Mouse (Mus musculus): Measurements from ENCODE around the gene Snapc5. TPM values are rescaled to one million over a fixed set of nuclear protein-coding genes. Genes with fewer than 3 reads are reported as not detected.
A peak's percentile ranks its signal among the peaks of the same experiment; 100 is the strongest.

Snapc5 gene
- polyA plus RNA-seq, 1 experiment: 37.1 TPM

- Histone ChIP-seq H3K4me3 (ENCODE audit: low read depth, low read length) (peak overlapping the region; percentile 95), H3K27me3 (ENCODE audit: control insufficient read depth, insufficient read depth, low read length, poor library complexity, severe bottlenecking) (no peaks in the 10 kb centered on the region), H3K9ac (ENCODE audit: low read depth, poor library complexity, severe bottlenecking) (peak overlapping the region; percentile 97), H3K9me3 (replicated peaks; ENCODE audit: control insufficient read depth, insufficient read depth, low read length, poor library complexity, severe bottlenecking) (no peaks in the 10 kb centered on the region), H3K36me3 (ENCODE audit: control insufficient read depth, insufficient read depth, low read length, poor library complexity, severe bottlenecking) (peaks cover 46% of the 10 kb centered on the region), H3K27ac (ENCODE audit: insufficient read depth, low read length) (peak overlapping the region; percentile 70; the same call in 1 of the 2 replicates), H3K4me1 (ENCODE audit: control insufficient read depth, insufficient read depth, low read length) (no peaks in the 10 kb centered on the region)
- TF ChIP-seq CTCF (IDR thresholded peaks at IDR 0.05; ENCODE audit: low read depth, low read length): no peak
- no peak for TF ChIP-seq POLR2A (IDR thresholded peaks at IDR 0.05; ENCODE audit: insufficient read depth, low read length)
- TF ChIP-seq EP300 (IDR thresholded peaks at IDR 0.05; ENCODE audit: insufficient read depth, low read depth, low read length): no peak
Observed at GRCm38 (mm10) chr9:64172145-64172815, 6.8 kb upstream of the Snapc5 start.

GRCm38 (mm10) chr9:64172816-64173665, 6.0 kb upstream of the Snapc5 start, which contains the start of the genes Zwilch and Rpl4:
Gene Zwilch (minus strand): TSS chr9:64173104.
Gene Rpl4 (plus strand): TSS chr9:64173375.
- Histone ChIP-seq H3K9ac (ENCODE audit: low read depth, poor library complexity, severe bottlenecking) (peak within 1 kb of the TSS; percentile 97), H3K4me1 (ENCODE audit: control insufficient read depth, insufficient read depth, low read length) (no peaks in the 10 kb centered on the region), H3K4me3 (ENCODE audit: low read depth, low read length) (peak within 1 kb of the TSS; percentile 95), H3K27me3 (ENCODE audit: control insufficient read depth, insufficient read depth, low read length, poor library complexity, severe bottlenecking) (no peaks in the 10 kb centered on the region), H3K27ac (ENCODE audit: insufficient read depth, low read length) (peak within 1 kb of the TSS; percentile 70), H3K36me3 (ENCODE audit: control insufficient read depth, insufficient read depth, low read length, poor library complexity, severe bottlenecking) (peaks cover 47% of the 10 kb centered on the region), H3K9me3 (replicated peaks; ENCODE audit: control insufficient read depth, insufficient read depth, low read length, poor library complexity, severe bottlenecking) (no peaks in the 10 kb centered on the region)
- TF ChIP-seq CTCF (IDR thresholded peaks at IDR 0.05; ENCODE audit: low read depth, low read length): no peak
- peak; percentile 93 for TF ChIP-seq POLR2A (IDR thresholded peaks at IDR 0.05; ENCODE audit: insufficient read depth, low read length)

- Histone ChIP-seq H3K9me3 (replicated peaks; ENCODE audit: control insufficient read depth, insufficient read depth, low read length, poor library complexity, severe bottlenecking) (no peaks in the 10 kb centered on the region), H3K36me3 (ENCODE audit: control insufficient read depth, insufficient read depth, low read length, poor library complexity, severe bottlenecking) (peaks cover 47% of the 10 kb centered on the region), H3K27me3 (ENCODE audit: control insufficient read depth, insufficient read depth, low read length, poor library complexity, severe bottlenecking) (no peaks in the 10 kb centered on the region), H3K4me3 (ENCODE audit: low read depth, low read length) (peak overlapping the region; percentile 91), H3K9ac (ENCODE audit: low read depth, poor library complexity, severe bottlenecking) (peak overlapping the region; percentile 97), H3K27ac (ENCODE audit: insufficient read depth, low read length) (peak overlapping the region; percentile 54), H3K4me1 (ENCODE audit: control insufficient read depth, insufficient read depth, low read length) (no peaks in the 10 kb centered on the region)
- TF ChIP-seq CTCF (IDR thresholded peaks at IDR 0.05; ENCODE audit: low read depth, low read length): no peak
- TF ChIP-seq POLR2A (IDR thresholded peaks at IDR 0.05; ENCODE audit: insufficient read depth, low read length): no peak
- no peak for TF ChIP-seq EP300 (IDR thresholded peaks at IDR 0.05; ENCODE audit: insufficient read depth, low read depth, low read length)
Observed at GRCm38 (mm10) chr9:64173666-64174220, 5.3 kb upstream of the Snapc5 start.

- Histone ChIP-seq H3K9me3 (replicated peaks; ENCODE audit: control insufficient read depth, insufficient read depth, low read length, poor library complexity, severe bottlenecking) (no peaks in the 10 kb centered on the region), H3K27me3 (ENCODE audit: control insufficient read depth, insufficient read depth, low read length, poor library complexity, severe bottlenecking) (no peaks in the 10 kb centered on the region), H3K4me3 (ENCODE audit: low read depth, low read length) (peak overlapping the region; percentile 91), H3K9ac (ENCODE audit: low read depth, poor library complexity, severe bottlenecking) (peak overlapping the region; percentile 97), H3K36me3 (ENCODE audit: control insufficient read depth, insufficient read depth, low read length, poor library complexity, severe bottlenecking) (peaks cover 45% of the 10 kb centered on the region), H3K4me1 (ENCODE audit: control insufficient read depth, insufficient read depth, low read length) (no peaks in the 10 kb centered on the region), H3K27ac (ENCODE audit: insufficient read depth, low read length) (peak overlapping the region; percentile 69; the same call in 1 of the 2 replicates)
- no peak for TF ChIP-seq EP300 (IDR thresholded peaks at IDR 0.05; ENCODE audit: insufficient read depth, low read depth, low read length)
- no peak for TF ChIP-seq CTCF (IDR thresholded peaks at IDR 0.05; ENCODE audit: low read depth, low read length)
- no peak for TF ChIP-seq POLR2A (IDR thresholded peaks at IDR 0.05; ENCODE audit: insufficient read depth, low read length)
Observed at GRCm38 (mm10) chr9:64174341-64174740, 4.7 kb upstream of the Snapc5 start.

GRCm38 (mm10) chr9:64174766-64175165, 4.3 kb upstream of the Snapc5 start:
- Histone ChIP-seq H3K9me3 (replicated peaks; ENCODE audit: control insufficient read depth, insufficient read depth, low read length, poor library complexity, severe bottlenecking) (no peaks in the 10 kb centered on the region), H3K27ac (ENCODE audit: insufficient read depth, low read length) (peak overlapping the region; percentile 69), H3K4me1 (ENCODE audit: control insufficient read depth, insufficient read depth, low read length) (no peaks in the 10 kb centered on the region), H3K27me3 (ENCODE audit: control insufficient read depth, insufficient read depth, low read length, poor library complexity, severe bottlenecking) (no peaks in the 10 kb centered on the region), H3K9ac (ENCODE audit: low read depth, poor library complexity, severe bottlenecking) (peak overlapping the region; percentile 97), H3K4me3 (ENCODE audit: low read depth, low read length) (peak overlapping the region; percentile 91), H3K36me3 (ENCODE audit: control insufficient read depth, insufficient read depth, low read length, poor library complexity, severe bottlenecking) (peaks cover 45% of the 10 kb centered on the region)
- TF ChIP-seq CTCF (IDR thresholded peaks at IDR 0.05; ENCODE audit: low read depth, low read length) (no peak), EP300 (IDR thresholded peaks at IDR 0.05; ENCODE audit: insufficient read depth, low read depth, low read length) (no peak), POLR2A (IDR thresholded peaks at IDR 0.05; ENCODE audit: insufficient read depth, low read length) (no peak)
